Mouse (Mus musculus): ENCODE data around the gene Pp2d1. TPM values are rescaled to one million over a fixed set of nuclear protein-coding genes. Genes with fewer than 3 reads are reported as not detected.

Gene Pp2d1
- polyA plus RNA-seq, 1 experiment from 2014 or later: 0.50 TPM

DNA sequence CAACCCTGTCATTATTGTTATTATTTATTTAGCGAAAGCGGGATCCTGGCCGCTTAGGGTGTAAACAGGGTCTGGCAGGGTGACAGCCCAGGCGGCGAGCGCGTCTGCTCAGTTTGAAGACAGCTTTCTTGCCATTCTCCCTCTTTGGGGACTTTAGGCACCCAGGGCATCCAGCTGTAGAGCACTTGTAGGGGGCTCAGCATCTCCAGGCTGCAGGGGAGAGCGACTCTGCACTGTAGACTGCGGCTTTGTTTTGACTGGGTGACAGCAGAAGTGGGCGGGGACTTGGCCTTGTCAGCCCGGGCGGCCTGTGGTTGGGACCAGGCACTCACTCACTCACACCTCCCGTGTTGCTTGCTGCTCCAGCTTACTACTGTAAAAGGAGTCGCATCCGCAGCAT lies 28.9 kb upstream of the Pp2d1 start:
- Histone ChIP-seq H3K27ac (ENCODE audit: low read length) (peak overlapping the region; percentile 97), H3K27me3 (ENCODE audit: control insufficient read depth, insufficient read depth, low read depth, low read length) (no peaks in the 10 kb centered on the region), H3K4me3 (ENCODE audit: low read depth, low read length) (peak overlapping the region; percentile 88), H3K9me3 (replicated peaks; ENCODE audit: control insufficient read depth, low read length, poor library complexity, severe bottlenecking) (no peaks in the 10 kb centered on the region), H3K4me1 (ENCODE audit: control insufficient read depth, insufficient read depth, low read length) (peaks cover 25% of the 10 kb centered on the region), H3K9ac (ENCODE audit: low read depth, low read length) (peak overlapping the region; percentile 96), H3K36me3 (ENCODE audit: control insufficient read depth, insufficient read depth, low read length) (no peaks in the 10 kb centered on the region), H3K4me2 (ENCODE audit: low read length) (peak overlapping the region; percentile 77)
- ATAC-seq: peak; percentile 91
- WGBS: 0% methylated on average over 15 of the region's 15 CpGs

DNA sequence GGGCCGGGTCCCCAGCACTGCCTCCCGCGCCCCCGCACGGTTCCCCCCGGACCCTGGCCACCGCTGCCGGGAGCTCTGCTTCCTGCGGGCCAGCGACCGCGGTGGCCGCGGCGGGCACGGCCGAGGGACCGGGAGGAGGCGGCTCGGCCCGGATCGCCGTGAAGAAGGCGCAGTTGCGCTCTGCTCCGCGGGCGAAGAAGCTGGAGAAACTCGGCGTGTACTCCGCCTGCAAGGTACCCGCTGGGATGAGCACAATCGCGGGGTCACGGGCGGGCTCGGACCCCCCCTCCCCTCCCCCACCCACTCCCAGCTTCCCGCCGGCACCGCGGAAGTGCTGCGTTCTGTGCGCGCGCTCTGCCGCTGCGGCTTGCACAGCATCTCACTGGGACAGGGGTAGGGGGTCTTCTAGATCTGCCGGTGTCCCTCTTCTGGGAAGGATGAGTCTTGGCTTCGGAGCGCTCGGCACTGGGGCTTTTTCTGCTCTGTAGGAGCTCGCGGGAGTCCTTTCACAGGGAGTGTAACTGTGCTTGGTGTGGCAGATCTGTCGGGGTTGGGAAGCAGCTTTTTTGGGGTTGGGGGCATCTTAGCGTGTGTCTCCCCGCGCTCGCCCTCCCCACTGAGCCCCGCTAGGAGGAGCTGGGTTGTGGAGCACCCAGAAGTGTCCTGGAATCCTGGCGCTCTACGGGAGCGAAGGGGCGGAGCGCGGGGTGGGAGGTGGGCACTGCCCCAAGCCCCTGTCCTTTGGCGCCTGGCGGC lies 28.3 kb upstream of the Pp2d1 start:
- under 1% methylated on average over 54 of the region's 67 CpGs for WGBS
- Histone ChIP-seq H3K9ac (ENCODE audit: low read depth, low read length) (peak overlapping the region; percentile 96), H3K4me1 (ENCODE audit: control insufficient read depth, insufficient read depth, low read length) (peaks cover 25% of the 10 kb centered on the region), H3K36me3 (ENCODE audit: control insufficient read depth, insufficient read depth, low read length) (no peaks in the 10 kb centered on the region), H3K4me3 (ENCODE audit: low read depth, low read length) (peak overlapping the region; percentile 88), H3K9me3 (replicated peaks; ENCODE audit: control insufficient read depth, low read length, poor library complexity, severe bottlenecking) (no peaks in the 10 kb centered on the region), H3K27me3 (ENCODE audit: control insufficient read depth, insufficient read depth, low read depth, low read length) (no peaks in the 10 kb centered on the region), H3K27ac (ENCODE audit: low read length) (peak overlapping the region; percentile 97), H3K4me2 (ENCODE audit: low read length) (peak overlapping the region; percentile 77)
- peak; percentile 80 for ATAC-seq

DNA sequence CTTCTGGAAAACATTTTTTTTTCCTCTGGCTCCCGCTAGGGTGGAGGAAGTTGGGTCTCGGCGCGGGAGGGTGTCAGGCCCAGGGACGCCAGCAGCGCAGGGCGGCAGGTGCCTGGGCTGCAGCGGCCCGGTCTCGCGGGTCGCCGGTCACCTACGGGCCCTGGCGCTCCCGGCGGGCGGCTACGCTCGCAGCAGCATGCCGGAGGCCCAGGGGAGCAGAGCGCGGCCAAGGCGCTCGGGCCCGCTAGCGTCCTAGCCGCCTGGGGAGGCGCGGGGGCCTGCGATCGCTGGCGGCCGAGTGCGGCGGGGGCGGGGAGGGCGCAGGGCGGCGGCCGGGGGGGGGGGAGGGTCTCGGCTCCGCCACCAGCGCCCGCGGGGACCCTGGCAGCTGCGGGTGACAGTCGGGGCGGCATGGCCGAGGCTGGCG lies 27.7 kb upstream of the Pp2d1 start:
- Histone ChIP-seq H3K27me3 (ENCODE audit: control insufficient read depth, insufficient read depth, low read depth, low read length) (no peaks in the 10 kb centered on the region), H3K36me3 (ENCODE audit: control insufficient read depth, insufficient read depth, low read length) (no peaks in the 10 kb centered on the region), H3K4me2 (ENCODE audit: low read length) (peak overlapping the region; percentile 77), H3K9ac (ENCODE audit: low read depth, low read length) (peak overlapping the region; percentile 96), H3K4me3 (ENCODE audit: low read depth, low read length) (peak overlapping the region; percentile 88), H3K4me1 (ENCODE audit: control insufficient read depth, insufficient read depth, low read length) (peaks cover 25% of the 10 kb centered on the region), H3K27ac (ENCODE audit: low read length) (peak overlapping the region; percentile 97), H3K9me3 (replicated peaks; ENCODE audit: control insufficient read depth, low read length, poor library complexity, severe bottlenecking) (no peaks in the 10 kb centered on the region)
- under 1% methylated on average over 33 of the region's 51 CpGs for WGBS
- peak; percentile 70 for ATAC-seq

DNA sequence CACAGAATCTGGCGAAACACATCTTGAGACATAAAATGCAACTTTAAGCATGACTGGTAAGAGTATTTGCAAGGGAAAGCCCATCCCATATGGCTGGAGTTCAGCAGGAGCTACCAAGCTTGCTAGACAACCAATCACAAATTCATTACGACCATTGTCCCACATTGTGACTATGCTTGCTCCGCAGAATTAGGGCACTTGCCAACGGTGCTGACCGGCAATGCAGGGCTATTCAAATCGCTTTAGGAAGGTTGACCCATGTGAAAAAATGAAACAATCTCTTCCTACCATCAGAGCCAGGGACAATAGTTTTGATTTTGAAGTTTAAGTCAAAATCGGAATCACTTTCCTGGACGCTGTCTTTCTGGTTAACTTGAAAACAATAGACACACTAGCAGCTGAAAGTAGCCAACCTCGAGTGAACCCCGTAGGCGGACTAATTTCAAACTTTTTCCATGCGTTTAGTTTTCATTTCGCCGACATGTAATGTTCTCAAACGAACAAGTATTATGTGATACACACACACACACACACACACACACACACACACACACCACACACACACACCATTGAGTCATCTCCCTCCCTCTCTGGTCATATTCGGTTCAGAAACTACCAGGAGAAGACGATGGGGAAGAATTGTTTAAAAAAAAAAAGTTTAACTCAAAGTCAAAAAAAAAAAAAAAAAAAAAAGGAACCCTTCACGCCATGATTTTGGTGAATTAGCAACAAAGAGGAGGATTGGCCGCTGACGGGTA lies 27.1 kb upstream of the Pp2d1 start, which contains the start of gene Kat2b:
Gene Kat2b (plus strand): TSS at position 701 of the 758 bp plus-strand sequence.
- under 1% methylated on average over 20 of the region's 20 CpGs for WGBS
- Histone ChIP-seq H3K4me1 (ENCODE audit: control insufficient read depth, insufficient read depth, low read length) (peaks cover 25% of the 10 kb centered on the region), H3K4me2 (ENCODE audit: low read length) (peak within 1 kb of the TSS; percentile 77), H3K27me3 (ENCODE audit: control insufficient read depth, insufficient read depth, low read depth, low read length) (no peaks in the 10 kb centered on the region), H3K9ac (ENCODE audit: low read depth, low read length) (peak within 1 kb of the TSS; percentile 96), H3K27ac (ENCODE audit: low read length) (peak within 1 kb of the TSS; percentile 97), H3K9me3 (replicated peaks; ENCODE audit: control insufficient read depth, low read length, poor library complexity, severe bottlenecking) (no peaks in the 10 kb centered on the region), H3K36me3 (ENCODE audit: control insufficient read depth, insufficient read depth, low read length) (no peaks in the 10 kb centered on the region), H3K4me3 (ENCODE audit: low read depth, low read length) (peak within 1 kb of the TSS; percentile 88)
- ATAC-seq: no peak

DNA sequence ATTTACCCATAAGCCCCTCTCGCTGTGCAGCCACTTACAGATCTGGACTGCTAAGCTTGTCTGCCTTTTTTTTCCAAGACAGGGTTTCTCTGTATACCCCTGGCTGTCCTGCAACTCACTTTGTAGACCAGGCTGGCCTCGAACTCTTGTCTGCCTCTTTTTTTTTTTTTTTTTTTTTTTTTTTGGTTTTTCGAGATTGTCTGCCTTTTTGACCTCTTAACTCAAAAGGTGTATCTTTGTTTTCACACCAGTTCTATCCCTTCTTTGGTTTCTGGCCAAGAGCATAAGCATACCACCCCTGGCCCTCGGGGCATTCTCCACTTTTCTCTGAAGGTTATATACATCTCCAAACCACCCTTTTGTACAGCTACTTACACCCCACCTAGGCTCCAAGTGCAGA lies 25.6 kb upstream of the Pp2d1 start:
- Histone ChIP-seq H3K4me1 (ENCODE audit: control insufficient read depth, insufficient read depth, low read length) (peaks cover 21% of the 10 kb centered on the region), H3K4me2 (ENCODE audit: low read length) (no peak overlapping the region), H3K9ac (ENCODE audit: low read depth, low read length) (no peak overlapping the region), H3K36me3 (ENCODE audit: control insufficient read depth, insufficient read depth, low read length) (no peaks in the 10 kb centered on the region), H3K9me3 (replicated peaks; ENCODE audit: control insufficient read depth, low read length, poor library complexity, severe bottlenecking) (no peaks in the 10 kb centered on the region), H3K27me3 (ENCODE audit: control insufficient read depth, insufficient read depth, low read depth, low read length) (no peaks in the 10 kb centered on the region), H3K27ac (ENCODE audit: low read length) (no peak overlapping the region), H3K4me3 (ENCODE audit: low read depth, low read length) (no peak overlapping the region)
- WGBS: 94% methylated on average over 4 of the region's 4 CpGs
- no peak for ATAC-seq

DNA sequence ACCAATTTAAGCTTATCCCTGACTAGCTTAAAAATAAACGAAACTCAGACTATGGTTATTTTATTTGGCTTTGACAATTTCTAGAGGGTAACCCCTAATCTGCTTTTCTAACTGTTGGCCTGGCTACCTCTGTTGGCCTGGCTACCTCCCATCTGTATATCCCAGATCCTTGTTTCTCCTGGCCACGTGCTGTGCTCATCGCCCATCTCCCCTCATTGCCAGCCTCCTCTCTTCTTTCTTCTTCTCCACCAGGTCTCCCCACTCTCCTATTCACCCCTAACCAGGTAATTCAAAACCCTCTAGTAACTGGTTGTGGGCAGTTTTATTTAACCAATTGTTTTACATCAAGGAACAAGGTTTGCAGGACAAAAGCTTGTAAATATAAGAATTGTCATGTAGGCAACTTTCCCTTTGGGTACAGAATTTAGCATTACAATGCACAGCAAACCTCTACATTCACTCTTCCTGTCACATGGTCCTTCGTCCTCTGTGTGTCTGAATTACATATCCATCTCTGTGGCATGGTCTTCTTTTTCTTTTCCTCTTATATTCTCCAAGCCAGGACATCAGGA lies 22.3 kb upstream of the Pp2d1 start:
- WGBS: 80% methylated on average over 4 of the region's 4 CpGs
- no peaks in the 10 kb centered on the region for H3K9me3 ChIP-seq (replicated peaks; ENCODE audit: control insufficient read depth, low read length, poor library complexity, severe bottlenecking)
- no peak overlapping the region for H3K4me2 ChIP-seq (ENCODE audit: low read length)
- no peak overlapping the region for H3K4me3 ChIP-seq (ENCODE audit: low read depth, low read length)
- no peaks in the 10 kb centered on the region for H3K27me3 ChIP-seq (ENCODE audit: control insufficient read depth, insufficient read depth, low read depth, low read length)
- H3K4me1 ChIP-seq (ENCODE audit: control insufficient read depth, insufficient read depth, low read length): peaks cover 6% of the 10 kb centered on the region
- no peak overlapping the region for H3K9ac ChIP-seq (ENCODE audit: low read depth, low read length)
- H3K27ac ChIP-seq (ENCODE audit: low read length): no peak overlapping the region
- H3K36me3 ChIP-seq (ENCODE audit: control insufficient read depth, insufficient read depth, low read length): no peaks in the 10 kb centered on the region
- no peak for ATAC-seq

DNA sequence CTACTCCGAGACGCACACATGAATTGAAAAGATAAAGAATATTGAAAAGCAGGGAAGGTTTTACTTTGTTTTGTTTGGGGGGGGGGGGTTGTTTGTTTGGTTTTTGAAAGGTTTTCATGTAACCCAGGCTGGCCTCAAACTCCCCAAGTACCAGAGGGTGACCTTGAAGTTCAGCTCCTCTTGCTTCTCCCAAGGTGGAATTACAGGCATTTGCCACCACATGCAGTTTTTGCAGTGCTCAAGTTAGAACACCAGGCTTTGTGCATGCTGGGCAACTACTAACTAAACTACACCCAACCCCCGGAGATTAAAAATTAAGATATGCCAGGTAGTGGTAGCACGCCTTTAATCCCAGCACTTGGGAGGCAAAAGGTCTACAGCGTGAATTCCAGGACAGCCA lies 20.4 kb upstream of the Pp2d1 start:
- H3K9ac ChIP-seq (ENCODE audit: low read depth, low read length): no peak overlapping the region
- ATAC-seq: no peak
- 94% methylated on average over 5 of the region's 5 CpGs for WGBS

DNA sequence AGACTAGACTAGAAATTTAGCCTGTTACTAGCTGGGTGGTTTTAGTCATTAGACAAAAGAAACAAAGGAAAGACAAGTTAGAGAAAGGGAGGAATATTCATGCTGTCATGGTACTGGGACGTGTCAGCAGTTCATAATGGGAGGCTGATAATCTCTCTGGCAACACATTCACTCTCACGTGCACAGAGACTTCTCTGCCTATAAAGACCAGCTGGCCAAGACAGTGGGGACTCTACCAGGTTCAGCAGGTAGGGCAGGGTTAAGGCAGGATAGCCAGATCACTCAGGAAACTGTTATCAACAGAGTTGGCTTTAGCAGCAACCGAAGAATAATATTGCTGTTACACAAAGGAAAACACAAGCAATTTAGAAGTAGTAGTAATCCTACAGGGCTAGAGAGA lies 18.2 kb upstream of the Pp2d1 start:
- Histone ChIP-seq H3K9me3 (replicated peaks; ENCODE audit: control insufficient read depth, low read length, poor library complexity, severe bottlenecking) (no peaks in the 10 kb centered on the region), H3K27ac (ENCODE audit: low read length) (no peak overlapping the region), H3K9ac (ENCODE audit: low read depth, low read length) (no peak overlapping the region), H3K4me1 (ENCODE audit: control insufficient read depth, insufficient read depth, low read length) (no peaks in the 10 kb centered on the region), H3K27me3 (ENCODE audit: control insufficient read depth, insufficient read depth, low read depth, low read length) (no peaks in the 10 kb centered on the region), H3K4me2 (ENCODE audit: low read length) (no peak overlapping the region), H3K4me3 (ENCODE audit: low read depth, low read length) (no peak overlapping the region), H3K36me3 (ENCODE audit: control insufficient read depth, insufficient read depth, low read length) (no peaks in the 10 kb centered on the region)
- ATAC-seq: no peak
- 49% methylated on average over 3 of the region's 3 CpGs for WGBS

More for the DNA sequence above, 20.4 kb upstream of the Pp2d1 start:
- Histone ChIP-seq H3K27me3 (ENCODE audit: control insufficient read depth, insufficient read depth, low read depth, low read length) (no peaks in the 10 kb centered on the region), H3K4me2 (ENCODE audit: low read length) (no peak overlapping the region), H3K4me3 (ENCODE audit: low read depth, low read length) (no peak overlapping the region), H3K27ac (ENCODE audit: low read length) (no peak overlapping the region), H3K36me3 (ENCODE audit: control insufficient read depth, insufficient read depth, low read length) (no peaks in the 10 kb centered on the region), H3K4me1 (ENCODE audit: control insufficient read depth, insufficient read depth, low read length) (no peaks in the 10 kb centered on the region), H3K9me3 (replicated peaks; ENCODE audit: control insufficient read depth, low read length, poor library complexity, severe bottlenecking) (no peaks in the 10 kb centered on the region)

DNA sequence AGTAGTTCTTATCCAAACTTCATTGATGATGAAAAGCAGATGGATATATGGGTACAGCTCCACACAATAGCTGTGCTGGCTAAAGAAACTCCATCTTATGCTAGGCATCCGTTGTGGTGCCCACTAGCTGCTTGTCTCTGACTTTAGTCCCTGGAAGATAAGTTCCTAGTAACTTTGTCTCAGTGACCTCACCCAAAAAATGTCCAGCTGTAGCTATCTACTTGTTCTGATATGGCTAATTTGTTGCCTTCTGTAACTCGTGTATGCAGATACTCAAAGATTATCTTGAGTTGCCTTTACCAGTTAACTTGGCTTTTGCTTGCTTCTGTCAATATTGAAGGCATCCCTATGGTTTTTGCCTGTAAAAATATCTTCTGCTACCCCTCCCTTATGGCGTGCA lies 15.6 kb upstream of the Pp2d1 start:
- H3K36me3 ChIP-seq (ENCODE audit: control insufficient read depth, insufficient read depth, low read length): no peaks in the 10 kb centered on the region
- H3K4me3 ChIP-seq (ENCODE audit: low read depth, low read length): no peak overlapping the region
- 89% methylated on average over 3 of the region's 3 CpGs for WGBS
- no peaks in the 10 kb centered on the region for H3K4me1 ChIP-seq (ENCODE audit: control insufficient read depth, insufficient read depth, low read length)
- no peak for ATAC-seq
- H3K27me3 ChIP-seq (ENCODE audit: control insufficient read depth, insufficient read depth, low read depth, low read length): no peaks in the 10 kb centered on the region
- H3K9me3 ChIP-seq (replicated peaks; ENCODE audit: control insufficient read depth, low read length, poor library complexity, severe bottlenecking): no peaks in the 10 kb centered on the region
- no peak overlapping the region for H3K9ac ChIP-seq (ENCODE audit: low read depth, low read length)
- no peak overlapping the region for H3K27ac ChIP-seq (ENCODE audit: low read length)
- H3K4me2 ChIP-seq (ENCODE audit: low read length): no peak overlapping the region

Measured in midbrain, embryonic 16.5 days (tissue).